Mouse (Mus musculus): ENCODE measurements around the gene 1700113H08Rik. TPM values are rescaled to one million over a fixed set of nuclear protein-coding genes. Genes with fewer than 3 reads are reported as not detected.

Gene 1700113H08Rik
- polyA plus RNA-seq, 1 experiment from 2014 or later: not detected

DNA sequence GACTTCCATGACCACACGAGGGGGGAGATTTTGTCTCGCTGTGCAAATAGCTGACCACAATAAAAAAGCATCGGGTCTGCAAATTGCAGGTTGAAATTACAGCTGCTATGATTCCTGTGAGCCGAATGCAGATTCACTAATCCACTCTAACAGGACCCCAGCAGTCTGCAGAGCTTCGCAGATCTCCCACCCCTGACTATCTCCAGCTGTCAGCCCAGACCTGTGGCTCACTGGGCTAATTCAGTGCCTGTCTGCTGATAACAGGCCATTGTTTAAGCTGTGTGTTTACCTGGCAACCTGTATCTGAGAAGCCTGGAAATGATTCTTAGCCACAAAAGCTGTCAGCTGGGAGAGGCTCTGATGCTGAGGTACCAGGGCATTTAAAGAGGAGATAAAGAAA is 20.8 kb upstream of the 1700113H08Rik start:
- peaks cover 7% of the 10 kb centered on the region; the same call in 1 of the 2 replicates for H3K4me1 ChIP-seq
- no peak for ATAC-seq (ENCODE audit: insufficient number of reproducible peaks, insufficient read depth, low FRiP score, low TSS enrichment, low read depth)
- no peaks in the 10 kb centered on the region for H3K36me3 ChIP-seq
- no peak overlapping the region for H3K4me2 ChIP-seq
- WGBS: 34% methylated on average over 5 of the region's 5 CpGs
- H3K27ac ChIP-seq: no peak overlapping the region
- no peaks in the 10 kb centered on the region for H3K27me3 ChIP-seq
- H3K9me3 ChIP-seq: no peaks in the 10 kb centered on the region
- no peak overlapping the region for H3K4me3 ChIP-seq
- no peak overlapping the region; the same call in 1 of the 2 replicates for H3K9ac ChIP-seq

GRCm38 (mm10) chr10:87039340-87039739 is 18.5 kb upstream of the 1700113H08Rik start:
- H3K9ac ChIP-seq: no peak overlapping the region
- H3K27me3 ChIP-seq: 0 out of 2 replicates have a peak, but pooled peaks cover 6% of the 10 kb centered on the region
- WGBS: 81% methylated on average over 6 of the region's 6 CpGs
- H3K36me3 ChIP-seq: no peaks in the 10 kb centered on the region
- peaks cover 7% of the 10 kb centered on the region; the same call in 1 of the 2 replicates for H3K4me1 ChIP-seq
- H3K4me2 ChIP-seq: no peak overlapping the region
- no peak overlapping the region for H3K4me3 ChIP-seq
- H3K27ac ChIP-seq: no peak overlapping the region
- no peaks in the 10 kb centered on the region for H3K9me3 ChIP-seq
- ATAC-seq (ENCODE audit: insufficient number of reproducible peaks, insufficient read depth, low FRiP score, low TSS enrichment, low read depth): no peak

GRCm38 (mm10) chr10:87039800-87040199 is 18.0 kb upstream of the 1700113H08Rik start:
- H3K27me3 ChIP-seq: 0 out of 2 replicates have a peak, but pooled peaks cover 6% of the 10 kb centered on the region
- no peak overlapping the region for H3K4me2 ChIP-seq
- peaks cover 7% of the 10 kb centered on the region; the same call in 1 of the 2 replicates for H3K4me1 ChIP-seq
- H3K9me3 ChIP-seq: no peaks in the 10 kb centered on the region
- WGBS: 91% methylated on average over 3 of the region's 3 CpGs
- H3K9ac ChIP-seq: no peak overlapping the region
- no peaks in the 10 kb centered on the region for H3K36me3 ChIP-seq
- no peak overlapping the region for H3K27ac ChIP-seq
- no peak for ATAC-seq (ENCODE audit: insufficient number of reproducible peaks, insufficient read depth, low FRiP score, low TSS enrichment, low read depth)
- no peak overlapping the region for H3K4me3 ChIP-seq

DNA sequence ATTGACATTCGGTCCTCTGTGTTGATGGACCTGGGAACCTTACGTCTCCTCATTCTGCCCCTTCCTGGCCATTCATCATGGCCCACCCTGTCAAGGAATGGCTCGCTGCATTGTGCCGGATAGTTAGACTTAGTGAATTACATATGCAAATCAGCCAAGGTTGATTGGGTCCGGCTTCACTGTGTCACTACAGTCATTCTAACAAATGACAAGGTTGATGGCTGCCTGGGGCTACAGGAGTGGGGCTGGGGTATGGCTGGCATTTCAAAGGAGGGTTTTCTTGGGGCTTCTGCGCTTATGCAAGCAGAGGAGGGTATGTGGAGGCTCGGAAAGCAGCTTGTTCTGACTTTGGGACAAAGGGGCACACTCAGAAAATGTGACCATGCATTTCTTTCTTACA is 16.6 kb upstream of the 1700113H08Rik start:
- Histone ChIP-seq H3K4me3 (no peak overlapping the region), H3K4me2 (no peak overlapping the region), H3K36me3 (no peaks in the 10 kb centered on the region), H3K27ac (no peak overlapping the region), H3K9me3 (no peaks in the 10 kb centered on the region), H3K4me1 (peaks cover 7% of the 10 kb centered on the region; the same call in 1 of the 2 replicates), H3K9ac (no peak overlapping the region), H3K27me3 (0 out of 2 replicates have a peak, but pooled peaks cover 6% of the 10 kb centered on the region)
- WGBS: 83% methylated on average over 7 of the region's 7 CpGs
- ATAC-seq (ENCODE audit: insufficient number of reproducible peaks, insufficient read depth, low FRiP score, low TSS enrichment, low read depth): no peak

GRCm38 (mm10) chr10:87045273-87045672 is 12.6 kb upstream of the 1700113H08Rik start:
- no peak overlapping the region for H3K9ac ChIP-seq
- 0 out of 2 replicates have a peak, but pooled peaks cover 6% of the 10 kb centered on the region for H3K27me3 ChIP-seq
- no peak overlapping the region for H3K27ac ChIP-seq
- no peaks in the 10 kb centered on the region for H3K36me3 ChIP-seq
- H3K4me2 ChIP-seq: no peak overlapping the region
- WGBS: 77% methylated on average over 3 of the region's 3 CpGs
- H3K4me1 ChIP-seq: no peaks in the 10 kb centered on the region
- no peaks in the 10 kb centered on the region for H3K9me3 ChIP-seq
- H3K4me3 ChIP-seq: no peak overlapping the region
- ATAC-seq (ENCODE audit: insufficient number of reproducible peaks, insufficient read depth, low FRiP score, low TSS enrichment, low read depth): no peak

DNA sequence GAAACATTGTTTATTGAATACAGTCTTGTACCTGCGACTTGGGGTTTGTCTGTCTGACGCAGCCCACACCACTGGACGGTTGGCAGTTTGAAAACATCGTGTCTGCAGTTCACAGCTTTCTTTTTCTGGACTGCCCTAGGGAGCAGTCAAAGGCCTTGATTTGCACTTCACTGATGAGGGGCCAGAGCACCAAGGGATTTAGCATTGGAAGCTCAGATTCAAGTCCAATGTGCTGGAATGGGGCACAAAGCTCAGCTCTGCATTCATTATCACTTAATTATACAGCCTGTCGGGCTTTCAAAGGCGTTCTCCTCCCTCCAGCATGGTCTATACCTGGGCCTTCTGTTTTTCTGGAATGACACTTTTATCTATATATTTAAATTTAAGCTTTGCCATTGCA is 11.4 kb upstream of the 1700113H08Rik start:
- H3K4me3 ChIP-seq: no peak overlapping the region
- no peak overlapping the region for H3K27ac ChIP-seq
- no peak for ATAC-seq (ENCODE audit: insufficient number of reproducible peaks, insufficient read depth, low FRiP score, low TSS enrichment, low read depth)
- H3K36me3 ChIP-seq: no peaks in the 10 kb centered on the region
- H3K9me3 ChIP-seq: no peaks in the 10 kb centered on the region
- no peak overlapping the region for H3K9ac ChIP-seq
- no peak overlapping the region for H3K4me2 ChIP-seq
- 58% methylated on average over 6 of the region's 6 CpGs for WGBS
- H3K27me3 ChIP-seq: 0 out of 2 replicates have a peak, but pooled peaks cover 6% of the 10 kb centered on the region
- no peaks in the 10 kb centered on the region for H3K4me1 ChIP-seq

GRCm38 (mm10) chr10:87046931-87047468 is 10.8 kb upstream of the 1700113H08Rik start:
- WGBS: 88% methylated on average over 10 of the region's 10 CpGs
- Histone ChIP-seq H3K4me1 (no peaks in the 10 kb centered on the region), H3K4me2 (no peak overlapping the region), H3K36me3 (no peaks in the 10 kb centered on the region), H3K27ac (no peak overlapping the region), H3K9ac (no peak overlapping the region), H3K4me3 (no peak overlapping the region), H3K9me3 (no peaks in the 10 kb centered on the region), H3K27me3 (0 out of 2 replicates have a peak, but pooled peaks cover 6% of the 10 kb centered on the region)
- ATAC-seq (ENCODE audit: insufficient number of reproducible peaks, insufficient read depth, low FRiP score, low TSS enrichment, low read depth): no peak

DNA sequence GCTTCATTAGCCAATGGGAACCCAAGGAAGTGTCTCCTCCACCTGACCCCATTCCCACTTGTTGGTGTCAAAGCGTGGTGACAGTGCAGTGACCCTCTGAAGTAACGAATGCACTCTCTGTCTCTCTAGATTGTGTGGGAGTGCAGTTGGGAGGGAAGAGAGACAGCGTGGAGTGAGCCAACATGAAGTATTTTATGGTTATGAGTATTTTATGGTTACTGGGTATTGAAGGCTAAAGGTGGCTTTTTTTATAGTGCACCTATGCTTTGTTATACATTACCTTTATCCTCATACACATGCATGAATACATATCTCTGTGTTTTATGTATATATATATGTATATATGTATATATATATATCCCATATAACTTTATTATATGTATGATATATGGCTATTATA is 8.7 kb upstream of the 1700113H08Rik start:
- ATAC-seq (ENCODE audit: insufficient number of reproducible peaks, insufficient read depth, low FRiP score, low TSS enrichment, low read depth): no peak

GRCm38 (mm10) chr10:87051714-87052113 is 6.1 kb upstream of the 1700113H08Rik start:
- no peak for ATAC-seq (ENCODE audit: insufficient number of reproducible peaks, insufficient read depth, low FRiP score, low TSS enrichment, low read depth)
- Histone ChIP-seq H3K27me3 (no peaks in the 10 kb centered on the region), H3K4me3 (no peak overlapping the region), H3K4me2 (no peak overlapping the region), H3K9me3 (no peaks in the 10 kb centered on the region), H3K9ac (no peak overlapping the region), H3K36me3 (no peaks in the 10 kb centered on the region), H3K4me1 (no peaks in the 10 kb centered on the region), H3K27ac (no peak overlapping the region)
- WGBS: 76% methylated on average over 4 of the region's 4 CpGs

More for the DNA sequence above, 8.7 kb upstream of the 1700113H08Rik start:
- 73% methylated on average over 3 of the region's 3 CpGs for WGBS
- Histone ChIP-seq H3K4me2 (no peak overlapping the region), H3K27me3 (no peaks in the 10 kb centered on the region), H3K4me1 (no peaks in the 10 kb centered on the region), H3K27ac (no peak overlapping the region), H3K4me3 (no peak overlapping the region), H3K9me3 (no peaks in the 10 kb centered on the region), H3K9ac (no peak overlapping the region), H3K36me3 (no peaks in the 10 kb centered on the region)

- H3K4me2 ChIP-seq: peak overlapping the region; percentile 91
- no peaks in the 10 kb centered on the region for H3K27me3 ChIP-seq
- peak overlapping the region; percentile 56 for H3K4me3 ChIP-seq
- ATAC-seq (ENCODE audit: insufficient number of reproducible peaks, insufficient read depth, low FRiP score, low TSS enrichment, low read depth): peak; percentile 72
- H3K36me3 ChIP-seq: no peaks in the 10 kb centered on the region
- H3K27ac ChIP-seq: no peak overlapping the region
- under 1% methylated on average over 34 of the region's 34 CpGs for WGBS
- H3K4me1 ChIP-seq: peaks cover 11% of the 10 kb centered on the region
- peak overlapping the region; percentile 72 for H3K9ac ChIP-seq
- H3K9me3 ChIP-seq: no peaks in the 10 kb centered on the region
These were observed 543 bp downstream of the 1700113H08Rik start for GRCm38 (mm10) chr10:87058251-87058925.

- Histone ChIP-seq H3K36me3 (no peaks in the 10 kb centered on the region), H3K4me1 (peaks cover 11% of the 10 kb centered on the region), H3K9ac (no peak overlapping the region), H3K4me2 (peak overlapping the region; percentile 91), H3K4me3 (no peak overlapping the region), H3K9me3 (no peaks in the 10 kb centered on the region), H3K27me3 (no peaks in the 10 kb centered on the region), H3K27ac (no peak overlapping the region)
- 16% methylated on average over 9 of the region's 9 CpGs for WGBS
- no peak for ATAC-seq (ENCODE audit: insufficient number of reproducible peaks, insufficient read depth, low FRiP score, low TSS enrichment, low read depth)
These were observed 1.1 kb downstream of the 1700113H08Rik start for GRCm38 (mm10) chr10:87058926-87059325.

GRCm38 (mm10) chr10:87059447-87059846 is 1.6 kb downstream of the 1700113H08Rik start:
- no peak overlapping the region for H3K27ac ChIP-seq
- WGBS: 75% methylated on average over 6 of the region's 6 CpGs
- no peak overlapping the region for H3K4me2 ChIP-seq
- H3K4me3 ChIP-seq: no peak overlapping the region
- peaks cover 11% of the 10 kb centered on the region for H3K4me1 ChIP-seq
- no peaks in the 10 kb centered on the region for H3K27me3 ChIP-seq
- H3K9me3 ChIP-seq: no peaks in the 10 kb centered on the region
- no peaks in the 10 kb centered on the region for H3K36me3 ChIP-seq
- no peak overlapping the region for H3K9ac ChIP-seq
- no peak for ATAC-seq (ENCODE audit: insufficient number of reproducible peaks, insufficient read depth, low FRiP score, low TSS enrichment, low read depth)
